Mouse (Mus musculus): ENCODE results near the gene Cdyl2. TPM values are rescaled to one million over a fixed set of nuclear protein-coding genes. Genes with fewer than 3 reads are reported as not detected.

The Cdyl2 gene
- polyA plus RNA-seq, 1 experiment from 2014 or later: 9.4 TPM

Other genes with a start within 250 kb of the Cdyl2 start
- 12.7 and 27.0 TPM in 2 replicates for gene Dynlrb2, start 228.0 kb downstream of the Cdyl2 start, polyA plus RNA-seq (2015; fragmentation: Nextera tagmentation; extraction: Ambion mirVana)
- gene Cmc2, start 188.5 kb upstream of the Cdyl2 start, polyA plus RNA-seq (2015; fragmentation: Nextera tagmentation; extraction: Ambion mirVana): 36.2 and 38.0 TPM in 2 replicates
- gene Cenpn, start 188.7 kb upstream of the Cdyl2 start, polyA plus RNA-seq (2015; fragmentation: Nextera tagmentation; extraction: Ambion mirVana): 10.5 and 13.6 TPM in 2 replicates
- 19.5 and 20.9 TPM in 2 replicates for gene Atmin, start 210.4 kb upstream of the Cdyl2 start, polyA plus RNA-seq (2015; fragmentation: Nextera tagmentation; extraction: Ambion mirVana)
- gene 1700030J22Rik, start 246.0 kb upstream of the Cdyl2 start, polyA plus RNA-seq (2015; fragmentation: Nextera tagmentation; extraction: Ambion mirVana): 6.3 and 7.5 TPM in 2 replicates